Mouse (Mus musculus) testis, adult 2 months (tissue): ENCODE data around the gene B3galt5.

ENCODE experiments used
- CTCF ChIP-seq: fragments of 200-500 bp; IDR thresholded peaks from 2 replicates; pipeline ENCODE4 v1.5.1; 2012; ENCODE audit warnings: low read depth, mild to moderate bottlenecking, inconsistent platforms, low read length, moderate library complexity; ENCODE audit not compliant: control insufficient read depth, insufficient read depth, insufficient replicate concordance
- POLR2A ChIP-seq: fragments of 200-500 bp; IDR thresholded peaks from 2 replicates; pipeline ENCODE4 v1.6.1; 2012; ENCODE audit warnings: low read depth, mild to moderate bottlenecking, inconsistent platforms, low read length, moderate library complexity; ENCODE audit not compliant: control insufficient read depth

DNA sequence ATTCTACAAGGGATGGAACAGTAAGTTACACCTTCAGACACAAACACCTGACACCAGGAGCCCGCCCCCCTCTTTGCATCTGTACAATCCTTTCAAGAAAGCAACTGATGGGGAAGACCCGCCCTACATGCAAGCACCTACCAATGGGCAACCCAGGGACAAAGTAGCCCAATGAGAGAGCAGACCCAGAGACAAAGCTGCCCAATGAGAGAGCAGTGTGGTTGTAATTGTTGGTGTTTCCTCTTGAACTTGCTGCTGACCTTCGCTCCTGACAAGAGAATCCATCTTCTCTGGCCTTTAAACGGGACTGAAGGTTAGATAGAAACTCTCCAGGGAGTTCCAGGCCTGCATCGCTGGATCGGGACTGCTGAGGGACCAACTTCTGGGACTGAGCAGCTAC lies 118.4 kb downstream of the B3galt5 start:
- TF ChIP-seq CTCF (no peak), POLR2A (no peak)
